Mouse (Mus musculus): Measurements from ENCODE around the gene Klf7.

DNA sequence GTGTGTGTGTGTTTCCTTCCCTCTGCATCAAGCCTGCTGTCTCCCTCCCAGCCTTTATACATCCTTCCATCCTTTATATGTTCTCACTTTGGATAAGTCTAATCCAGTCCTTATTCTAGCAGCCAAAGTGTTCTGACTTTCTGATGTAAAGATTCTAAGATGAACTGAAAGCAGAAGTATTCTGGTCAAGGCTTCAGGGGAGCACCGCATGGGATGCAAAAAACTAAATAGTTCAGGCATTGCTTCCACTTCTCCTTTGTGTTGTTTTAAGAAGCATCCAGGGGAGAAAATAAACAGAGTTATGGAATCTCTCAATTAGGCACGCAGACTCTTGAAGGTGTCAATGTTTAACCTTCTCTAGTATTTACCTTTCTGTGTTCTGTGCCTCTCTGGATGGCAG, 141.3 kb downstream of the Klf7 start:
- TF ChIP-seq CTCF (IDR thresholded peaks at IDR 0.05; ENCODE audit: low read depth) (no peak), EP300 (IDR thresholded peaks at IDR 0.05; ENCODE audit: low read depth) (no peak)

Data from liver, embryonic 14.5 days (tissue).